9 mouse cellular contexts compared by ENCODE assay signal in the genomic region with DNA sequence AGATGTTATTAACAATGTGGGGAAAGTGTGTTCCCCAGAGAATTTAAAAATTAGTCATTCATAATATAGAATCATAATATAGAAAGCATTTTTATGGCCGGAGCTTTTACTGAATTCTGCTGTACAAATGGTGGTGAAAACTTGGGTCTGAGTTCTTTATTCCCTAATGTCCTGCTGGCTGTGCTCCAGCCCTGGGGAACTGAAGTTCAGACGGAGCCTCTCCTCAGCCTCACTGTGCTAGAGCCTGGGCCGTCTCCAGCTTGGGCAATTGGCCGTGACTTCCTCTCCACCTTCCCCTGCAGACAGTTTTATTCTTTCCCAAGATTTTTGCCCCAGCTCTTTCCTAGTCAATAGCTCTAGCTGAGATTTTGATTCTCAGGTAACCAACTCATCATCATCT.
DNase-seq lines count a peak whose midpoint lies in the region; ATAC-seq and TF ChIP-seq lines count a peak whose summit lies in the region.
"Had no signal": no experiment of that assay in that cellular context is flagged by ENCODE, and none has a peak within 500 bp of the region (broad histone marks: within the 10 kb centered on the region; RNA-seq: fewer than 3 reads in every experiment).

No protein-coding gene starts in this region.

- H3K4me2 ChIP-seq in lung, embryonic 16.5 days (ENCODE audit: low read depth, low read length) = no peak overlapping the region
- no peak overlapping the region for H3K4me2 ChIP-seq in intestine, embryonic 16.5 days (ENCODE audit: low read depth, low read length)
- H3K4me2 ChIP-seq: liver, embryonic 11.5 days had no signal

- intact Hi-C loops in gastrocnemius, postnatal 36 days (cut with DNase I) = no loop called here

- ATAC-seq in lung, embryonic 16.5 days (ENCODE audit: low read depth) = peak; percentile 60
- no peak for ATAC-seq in intestine, embryonic 16.5 days
- no peak for ATAC-seq in inflammation-experienced regulatory T-cells, adult 6 months

- no peak overlapping the region for H3K4me3 ChIP-seq in lung, embryonic 16.5 days (ENCODE audit: low read length)
- H3K4me3 ChIP-seq in lung, adult 2 months (replicated peaks; ENCODE audit: extremely low read depth, low read depth, low read length) = no peak overlapping the region
- no peak overlapping the region for H3K4me3 ChIP-seq in intestine, embryonic 16.5 days (ENCODE audit: low read length)

- H3K9me3 ChIP-seq in lung, embryonic 16.5 days (ENCODE audit: control insufficient read depth, low read length) = no peaks in the 10 kb centered on the region
- H3K9me3 ChIP-seq in intestine, embryonic 16.5 days (ENCODE audit: control insufficient read depth, low read length) = 0 out of 2 replicates have a peak, but pooled peaks cover 1% of the 10 kb centered on the region

- peaks cover 6% of the 10 kb centered on the region for H3K4me1 ChIP-seq in lung, embryonic 16.5 days (replicated peaks; ENCODE audit: control insufficient read depth, insufficient read depth, low read length)
- H3K4me1 ChIP-seq in lung, adult 2 months (ENCODE audit: control insufficient read depth, insufficient read depth, low read length) = no peaks in the 10 kb centered on the region
- H3K4me1 ChIP-seq in intestine, embryonic 16.5 days (ENCODE audit: control insufficient read depth, insufficient read depth, low read length) = peaks cover 3% of the 10 kb centered on the region; the same call in 1 of the 2 replicates

- WGBS in lung, embryonic 16.5 days = 30% methylated on average over 4 of the region's 4 CpGs
- 50% methylated on average over 4 of the region's 4 CpGs for WGBS in lung, adult 2 months
- whole genome bisulfite sequencing in intestine, embryonic 16.5 days = 36% methylated on average over 4 of the region's 4 CpGs

- no peak for TF ChIP-seq POLR2A in lung, adult 2 months (IDR thresholded peaks at IDR 0.05; ENCODE audit: borderline replicate concordance, extremely low read depth, low read depth, low read length)

- no peak for TF ChIP-seq CTCF in lung, adult 2 months (IDR thresholded peaks at IDR 0.05; ENCODE audit: insufficient read depth, low read length)

- H3K36me3 ChIP-seq in lung, embryonic 16.5 days (ENCODE audit: control insufficient read depth, insufficient read depth, low read length) = peaks cover 4% of the 10 kb centered on the region
- H3K36me3 ChIP-seq in intestine, embryonic 16.5 days (ENCODE audit: control insufficient read depth, insufficient read depth, low read length) = no peaks in the 10 kb centered on the region

- DNase-seq in lung, adult 2 months = no peak
- DNase-seq in cerebellum, adult 9-11 months = peak; percentile 34
- DNase-seq in gastrocnemius, postnatal 36 days = peak; percentile 41 to 51
- DNase-seq in kidney, postnatal 36 days = peak; percentile 62 to 81
- DNase-seq in left cerebral cortex, adult 9 months (ENCODE audit: low spot score in 2 of 2) = no peak

- no peak overlapping the region for H3K9ac ChIP-seq in lung, embryonic 16.5 days (ENCODE audit: low read length)
- no peak overlapping the region for H3K9ac ChIP-seq in intestine, embryonic 16.5 days (ENCODE audit: low read depth, low read length)

- H3K27me3 ChIP-seq in lung, embryonic 16.5 days (ENCODE audit: control insufficient read depth, insufficient read depth, low read depth, low read length) = no peaks in the 10 kb centered on the region
- no peaks in the 10 kb centered on the region for H3K27me3 ChIP-seq in intestine, embryonic 16.5 days (replicated peaks; ENCODE audit: control insufficient read depth, insufficient read depth, low read length)

- 0 out of 2 replicates have a peak overlapping the region, but pooled peaks have one; percentile 18 for H3K27ac ChIP-seq in lung, embryonic 16.5 days (ENCODE audit: low read length)
- H3K27ac ChIP-seq in intestine, embryonic 16.5 days (ENCODE audit: low read length) = no peak overlapping the region

Comparison
In these comparisons a context has a peak if more than half of its experiments do, and no peak if none do; other contexts are left out.
1. DNase-seq: peak in cerebellum, adult 9-11 months (single experiment), gastrocnemius, postnatal 36 days (2 of 2) and kidney, postnatal 36 days (2 of 2); none in lung, adult 2 months (single experiment) and left cerebral cortex, adult 9 months (0 of 2).